Mouse (Mus musculus) layer of hippocampus, postnatal 10 days (tissue): Measurements from ENCODE around the gene Gpsm1. TPM values are rescaled to one million over a fixed set of nuclear protein-coding genes. Genes with fewer than 3 reads are reported as not detected.

Experiments used
- DNase-seq, 2 experiments: peaks; one replicate each; pipeline ENCODE4 v3.0.0; 2021; ENCODE audit warnings: low spot score in 2 of 2
- total RNA-seq, 2 experiments: library from RNA; stranded (reverse); gene quantifications; 2 replicates each; pipeline ENCODE4 v1.2.3; 2021

Gpsm1 gene
- total RNA-seq, 2 experiments from 2014 or later, result 83.7 to 84.2 TPM

- DNase-seq, result no peak
Measured at GRCm38 (mm10) chr2:26338302-26339203, 23.2 kb downstream of the Gpsm1 start.

GRCm38 (mm10) chr2:26339204-26339551 lies 23.9 kb downstream of the Gpsm1 start:
- DNase-seq, result no peak

- no peak for DNase-seq
Measured at GRCm38 (mm10) chr2:26341510-26341981, 26.2 kb downstream of the Gpsm1 start.

GRCm38 (mm10) chr2:26342044-26342443 lies 26.7 kb downstream of the Gpsm1 start:
- DNase-seq, result peak in 1 of 2 experiments; percentile 54

- no peak for DNase-seq
Measured at GRCm38 (mm10) chr2:26342609-26343490, 27.5 kb downstream of the Gpsm1 start.

GRCm38 (mm10) chr2:26348241-26348640 lies 32.9 kb downstream of the Gpsm1 start:
- DNase-seq, result no peak

GRCm38 (mm10) chr2:26351358-26352290 lies 36.3 kb downstream of the Gpsm1 start, which contains the start of gene Dnlz:
TSS of gene Dnlz (minus strand) at chr2:26352110.
- DNase-seq, result peak; percentile 94 to 97

- peak in 1 of 2 experiments; percentile 57 for DNase-seq
Measured at GRCm38 (mm10) chr2:26352291-26352910, 37.1 kb downstream of the Gpsm1 start.

- DNase-seq, result peak in 1 of 2 experiments; percentile 19
Measured at GRCm38 (mm10) chr2:26353066-26353980, 38.0 kb downstream of the Gpsm1 start.

- no peak for DNase-seq
Measured at GRCm38 (mm10) chr2:26354401-26354800, 39.1 kb downstream of the Gpsm1 start.

GRCm38 (mm10) chr2:26356231-26356630 lies 40.9 kb downstream of the Gpsm1 start:
- no peak for DNase-seq

- DNase-seq, result no peak
Measured at GRCm38 (mm10) chr2:26356678-26357077, 41.4 kb downstream of the Gpsm1 start.

- no peak for DNase-seq
Measured at GRCm38 (mm10) chr2:26357484-26357883, 42.2 kb downstream of the Gpsm1 start.

- DNase-seq, result no peak
Measured at GRCm38 (mm10) chr2:26358667-26359320, 43.5 kb downstream of the Gpsm1 start.

- DNase-seq, result no peak
Measured at GRCm38 (mm10) chr2:26359983-26360382, 44.7 kb downstream of the Gpsm1 start.

- DNase-seq, result no peak
Measured at GRCm38 (mm10) chr2:26360772-26361171, 45.5 kb downstream of the Gpsm1 start, which contains the start of gene Card9. TSS of gene Card9 (minus strand) at chr2:26360918.

GRCm38 (mm10) chr2:26362991-26363390 lies 47.7 kb downstream of the Gpsm1 start:
- no peak for DNase-seq

- no peak for DNase-seq
Measured at GRCm38 (mm10) chr2:26363481-26363880, 48.2 kb downstream of the Gpsm1 start.
